ENCODE assay signal across 32 mouse cellular contexts in genomic region chr4:115831221-115831620, GRCm38 (mm10). TPM values are rescaled to one million over a fixed set of nuclear protein-coding genes. Genes with fewer than 3 reads are reported as not detected.
DNase-seq lines count a peak whose midpoint lies in the region; ATAC-seq and TF ChIP-seq lines count a peak whose summit lies in the region.
"Had no signal": no experiment of that assay in that cellular context is flagged by ENCODE, and none has a peak within 500 bp of the region (broad histone marks: within the 10 kb centered on the region; RNA-seq: fewer than 3 reads in every experiment).

No protein-coding gene starts in this region.

- no peak overlapping the region for H3K9ac ChIP-seq in heart, adult 2 months (ENCODE audit: low read depth, low read length)
- H3K9ac ChIP-seq in ES-E14 (ENCODE audit: insufficient read depth, low read depth, low read length, poor library complexity, severe bottlenecking): peak overlapping the region; percentile 17; the same call in 1 of the 2 replicates
- H3K9ac ChIP-seq: forebrain, embryonic 13.5 days; heart, embryonic 13.5 days; hindbrain, embryonic 14.5 days had no signal

- TF ChIP-seq CTCF in heart, adult 2 months (IDR thresholded peaks at IDR 0.05): no peak
- no peak for TF ChIP-seq CTCF in lung, adult 2 months (IDR thresholded peaks at IDR 0.05; ENCODE audit: insufficient read depth, low read length)

- no peaks in the 10 kb centered on the region for H3K9me3 ChIP-seq in megakaryocyte, embryonic 14.5 days
- H3K9me3 ChIP-seq in ES-E14 (ENCODE audit: control insufficient read depth, insufficient read depth, low read depth, low read length): no peaks in the 10 kb centered on the region
- H3K9me3 ChIP-seq: forebrain, embryonic 10.5 days; forebrain, embryonic 13.5 days; heart, embryonic 10.5 days; heart, embryonic 13.5 days had no signal

- H3K27me3 ChIP-seq in heart, adult 2 months (ENCODE audit: control insufficient read depth, insufficient read depth, low read length): no peaks in the 10 kb centered on the region
- H3K27me3 ChIP-seq in megakaryocyte, embryonic 14.5 days (replicated peaks): no peaks in the 10 kb centered on the region
- H3K27me3 ChIP-seq: heart, embryonic 13.5 days had no signal

- in situ Hi-C loops in ES-E14 (cut with MboI; ENCODE audit: low sequenced_read_pairs in 2 of 2, unreplicated experiment in 2 of 2): no loop called here

- WGBS in heart, adult 2 months: 92% methylated on average over 22 of the region's 22 CpGs
- 92% methylated on average over 22 of the region's 22 CpGs for WGBS in macrophage (ENCODE audit: missing documents)
- 96% methylated on average over 22 of the region's 22 CpGs for WGBS in lung, adult 2 months

- ATAC-seq in megakaryocyte, adult 5-6 weeks (ENCODE audit: poor library complexity, severe bottlenecking): no peak
- ATAC-seq: activated CD4-positive, CD25-positive, alpha-beta regulatory T cell, adult 4 months; forebrain, embryonic 13.5 days; forebrain, embryonic 16.5 days; hindbrain, postnatal 0 days; inflammation-experienced regulatory T-cells, adult 6 months had no signal

- no peak for TF ChIP-seq EP300 in heart, adult 2 months (IDR thresholded peaks at IDR 0.05; ENCODE audit: insufficient read depth, low read depth, low read length)

- no peak overlapping the region; the same call in 1 of the 2 replicates for H3K27ac ChIP-seq in heart, adult 2 months
- H3K27ac ChIP-seq in ES-E14 (ENCODE audit: insufficient read depth, low read depth, low read length, poor library complexity, severe bottlenecking) (no peak overlapping the region), macrophage (peak overlapping the region; percentile 78)
- H3K27ac ChIP-seq: forebrain, embryonic 10.5 days; forebrain, embryonic 13.5 days; heart, embryonic 10.5 days; heart, embryonic 13.5 days; hindbrain, embryonic 14.5 days; hindbrain, postnatal 0 days had no signal

- TF ChIP-seq POLR2A in heart, adult 2 months (IDR thresholded peaks at IDR 0.05; ENCODE audit: insufficient read depth, low read depth, low read length): no peak
- no peak for TF ChIP-seq POLR2A in lung, adult 2 months (IDR thresholded peaks at IDR 0.05; ENCODE audit: borderline replicate concordance, extremely low read depth, low read depth, low read length)

- no peaks in the 10 kb centered on the region for H3K79me2 ChIP-seq in heart, adult 2 months (replicated peaks; ENCODE audit: control insufficient read depth, insufficient read depth, low read length)
- peaks cover 54% of the 10 kb centered on the region for H3K79me2 ChIP-seq in macrophage (ENCODE audit: inconsistent target)

- no peak overlapping the region for H3K4me3 ChIP-seq in heart, adult 2 months
- H3K4me3 ChIP-seq in megakaryocyte, embryonic 14.5 days (replicated peaks): peak overlapping the region; percentile 92
- H3K4me3 ChIP-seq in ES-E14 (ENCODE audit: insufficient read depth in 1 of 2, low read depth in 1 of 2, low read length in 2 of 2, poor library complexity in 1 of 2, severe bottlenecking in 1 of 2): peak overlapping the region; percentile 32 to 39
- no peak overlapping the region for H3K4me3 ChIP-seq in macrophage (ENCODE audit: inconsistent target)
- no peak overlapping the region for H3K4me3 ChIP-seq in lung, adult 2 months (replicated peaks; ENCODE audit: extremely low read depth, low read depth, low read length)
- H3K4me3 ChIP-seq: forebrain, embryonic 10.5 days; forebrain, embryonic 13.5 days; gastrocnemius, adult 2 months; heart, embryonic 10.5 days; heart, embryonic 13.5 days had no signal

- intact Hi-C loops in heart, adult 2 months (cut with DNase I): loop anchor here (10.0 kb wide), 1 partner anchor 224 kb away; the partner anchor contains the start of gene Nsun4

- peaks cover 9% of the 10 kb centered on the region for H3K4me1 ChIP-seq in heart, adult 2 months (ENCODE audit: control insufficient read depth, insufficient read depth, low read length)
- peaks cover 91% of the 10 kb centered on the region for H3K4me1 ChIP-seq in megakaryocyte, embryonic 14.5 days
- H3K4me1 ChIP-seq in ES-E14 (ENCODE audit: control insufficient read depth in 2 of 2, insufficient read depth in 2 of 2, low read length in 2 of 2, poor library complexity in 1 of 2): peaks cover 5 to 13% of the 10 kb centered on the region in 2 experiments; a peak in 2 of 4 replicates
- peaks cover 17% of the 10 kb centered on the region for H3K4me1 ChIP-seq in lung, adult 2 months (ENCODE audit: control insufficient read depth, insufficient read depth, low read length)

- no peaks in the 10 kb centered on the region for H3K36me3 ChIP-seq in heart, adult 2 months (ENCODE audit: control insufficient read depth, insufficient read depth, low read length)
- H3K36me3 ChIP-seq in megakaryocyte, embryonic 14.5 days (replicated peaks; ENCODE audit: low read length): peaks cover 76% of the 10 kb centered on the region
- H3K36me3 ChIP-seq in ES-E14 (ENCODE audit: control insufficient read depth, insufficient read depth, low read length, poor library complexity, severe bottlenecking) (no peaks in the 10 kb centered on the region), macrophage (ENCODE audit: inconsistent target) (peaks cover 32% of the 10 kb centered on the region)

- peak; percentile 92 for DNase-seq in heart, adult 11 months
- DNase-seq in heart, adult 2 months: no peak
- no peak for DNase-seq in ES-E14 (ENCODE audit: low read depth, low spot score)
- no peak for DNase-seq in lung, adult 2 months
- no peak for DNase-seq in urinary bladder, adult 18-20 months (ENCODE audit: low spot score in 2 of 2)
- DNase-seq: adrenal gland, adult 8-10 months; adrenal gland, postnatal 25 days; cerebellum, adult 11 months; cerebellum, adult 8-10 months; cerebellum, postnatal 14 days; gastrocnemius, adult 2 months; gastrocnemius, postnatal 14 days; heart, postnatal 4 days had no signal

RNA-seq across cellular contexts. Expression of gene Mob3c, which starts 3.3 kb away (rescaled TPM):
- 1 to 10 TPM; 3.2 to 4.3 TPM for total RNA-seq in heart, adult 2 months (2021)
- 7.4 and 9.3 TPM in 2 replicates for polyA plus RNA-seq in heart, adult 2 months (2012; rRNA removed)
- polyA plus RNA-seq in megakaryocyte, embryonic 14.5 days (2012; ENCODE audit: insufficient read depth, low replicate concordance): 19.3 and 30.2 TPM in 2 replicates
- 6.2 and 8.3 TPM in 2 replicates for total RNA-seq in megakaryocyte, adult 5-6 weeks (2015)
- 9.6 and 10.2 TPM in 2 replicates for total RNA-seq in megakaryocyte, adult 5-6 weeks (2017)
- 4.0 and 8.3 TPM in 2 replicates for total RNA-seq in ES-E14 (2012; rRNA removed)
- total RNA-seq in macrophage (2018; cell fraction: chromatin; rRNA removed): 100 to 1,000 TPM in 22 of 26 experiments, 10 to 100 TPM in 4; 81.4 to 234 (median 122) TPM
- 10 to 100 TPM; 24.1 to 64.9 (median 31.5) TPM for total RNA-seq in macrophage (2018; cell fraction: cytosol; rRNA removed)
- 100 to 1,000 TPM in 18 of 26 experiments, 10 to 100 TPM in 8; 66.0 to 229 (median 125) TPM for total RNA-seq in macrophage (2018; cell fraction: nucleus; rRNA removed)
- polyA plus RNA-seq in macrophage (2018): 16.6 to 27.7 TPM (median 23.8 TPM) in 3 replicates
- 27.9 and 45.4 TPM in 2 replicates for polyA plus RNA-seq in lung, adult 2 months (2012; rRNA removed)

RNA-seq across cellular contexts. Expression of gene Mknk1, which starts 7.8 kb away (rescaled TPM):
- 10 to 100 TPM; 18.3 to 20.6 TPM for total RNA-seq in heart, adult 2 months (2021)
- polyA plus RNA-seq in heart, adult 2 months (2012; rRNA removed): 32.1 and 42.1 TPM in 2 replicates
- polyA plus RNA-seq in megakaryocyte, embryonic 14.5 days (2012; ENCODE audit: insufficient read depth, low replicate concordance): 293 and 361 TPM in 2 replicates
- 45.8 and 48.6 TPM in 2 replicates for total RNA-seq in megakaryocyte, adult 5-6 weeks (2015)
- total RNA-seq in megakaryocyte, adult 5-6 weeks (2017): 103 and 116 TPM in 2 replicates
- total RNA-seq in ES-E14 (2012; rRNA removed): 18.5 and 24.0 TPM in 2 replicates
- 100 to 1,000 TPM in 25 of 26 experiments, 10 to 100 TPM in 1; 80.0 to 780 (median 373) TPM for total RNA-seq in macrophage (2018; cell fraction: chromatin; rRNA removed)
- 100 to 1,000 TPM in 10 of 26 experiments, 10 to 100 TPM in 16; 52.2 to 151 (median 89.7) TPM for total RNA-seq in macrophage (2018; cell fraction: cytosol; rRNA removed)
- 100 to 1,000 TPM in 21 of 26 experiments, 10 to 100 TPM in 5; 56.6 to 406 (median 188) TPM for total RNA-seq in macrophage (2018; cell fraction: nucleus; rRNA removed)
- polyA plus RNA-seq in macrophage (2018): 62.4 to 141 TPM (median 130 TPM) in 3 replicates
- 65.9 and 73.9 TPM in 2 replicates for polyA plus RNA-seq in lung, adult 2 months (2012; rRNA removed)

RNA-seq across cellular contexts. Expression of gene Atpaf1, which starts 46.6 kb away (rescaled TPM):
- total RNA-seq in heart, adult 2 months (2021): 10 to 100 TPM; 83.1 to 98.1 TPM
- polyA plus RNA-seq in heart, adult 2 months (2012; rRNA removed): 58.4 and 80.4 TPM in 2 replicates
- 16.7 TPM in 1 of 2 replicates, not detected in the other for polyA plus RNA-seq in megakaryocyte, embryonic 14.5 days (2012; ENCODE audit: insufficient read depth, low replicate concordance)
- 14.4 and 21.8 TPM in 2 replicates for total RNA-seq in megakaryocyte, adult 5-6 weeks (2015)
- 5.8 and 7.5 TPM in 2 replicates for total RNA-seq in megakaryocyte, adult 5-6 weeks (2017)
- total RNA-seq in ES-E14 (2012; rRNA removed): 17.8 and 22.1 TPM in 2 replicates
- total RNA-seq in macrophage (2018; cell fraction: chromatin; rRNA removed): 10 to 100 TPM in 21 of 26 experiments, 1 to 10 TPM in 5; 5.3 to 33.8 (median 16.9) TPM
- total RNA-seq in macrophage (2018; cell fraction: cytosol; rRNA removed): 10 to 100 TPM in 24 of 26 experiments, 1 to 10 TPM in 2; 9.4 to 26.4 (median 15.8) TPM
- 10 to 100 TPM in 20 of 26 experiments, 1 to 10 TPM in 6; 5.8 to 30.3 (median 13.2) TPM for total RNA-seq in macrophage (2018; cell fraction: nucleus; rRNA removed)
- polyA plus RNA-seq in macrophage (2018): 16.5 to 19.3 TPM (median 19.0 TPM) in 3 replicates
- 19.6 and 32.7 TPM in 2 replicates for polyA plus RNA-seq in lung, adult 2 months (2012; rRNA removed)

RNA-seq across cellular contexts. Expression of gene Tex38, which starts 50.4 kb away (rescaled TPM):
- under 1 TPM; 0.39 to 0.94 TPM for total RNA-seq in heart, adult 2 months (2021)
- polyA plus RNA-seq in heart, adult 2 months (2012; rRNA removed): 0.47 and 1.2 TPM in 2 replicates
- polyA plus RNA-seq in megakaryocyte, embryonic 14.5 days (2012; ENCODE audit: insufficient read depth, low replicate concordance): 0.44 TPM in 1 of 2 replicates, not detected in the other
- total RNA-seq in megakaryocyte, adult 5-6 weeks (2015): not detected in 2 replicates
- not detected in 2 replicates for total RNA-seq in megakaryocyte, adult 5-6 weeks (2017)
- total RNA-seq in ES-E14 (2012; rRNA removed): 0.74 TPM in 1 of 2 replicates, not detected in the other
- not detected for total RNA-seq in macrophage (2018; cell fraction: chromatin; rRNA removed)
- under 1 TPM in 1 of 26 experiments, not detected in 25; 0.19 TPM for total RNA-seq in macrophage (2018; cell fraction: cytosol; rRNA removed)
- under 1 TPM in 1 of 26 experiments, not detected in 25; 0.96 TPM for total RNA-seq in macrophage (2018; cell fraction: nucleus; rRNA removed)
- polyA plus RNA-seq in macrophage (2018): not detected in 3 replicates
- 0.31 and 0.37 TPM in 2 replicates for polyA plus RNA-seq in lung, adult 2 months (2012; rRNA removed)
- total RNA-seq: hindbrain, postnatal 0 days had no signal
- polyA plus RNA-seq: embryonic facial prominence, embryonic 11.5 days; embryonic facial prominence, embryonic 14.5 days; forebrain, embryonic 13.5 days; heart, embryonic 16.5 days had no signal

RNA-seq across cellular contexts. Expression of gene Kncn, which starts 53.0 kb away (rescaled TPM):
- not detected for total RNA-seq in heart, adult 2 months (2021)
- 0.18 TPM in 1 of 2 replicates, not detected in the other for polyA plus RNA-seq in heart, adult 2 months (2012; rRNA removed)
- 0.29 TPM in 1 of 2 replicates, not detected in the other for polyA plus RNA-seq in megakaryocyte, embryonic 14.5 days (2012; ENCODE audit: insufficient read depth, low replicate concordance)
- not detected in 2 replicates for total RNA-seq in megakaryocyte, adult 5-6 weeks (2015)
- not detected in 2 replicates for total RNA-seq in megakaryocyte, adult 5-6 weeks (2017)
- not detected in 2 replicates for total RNA-seq in ES-E14 (2012; rRNA removed)
- total RNA-seq in macrophage (2018; cell fraction: chromatin; rRNA removed): 1 to 10 TPM in 2 of 26 experiments, under 1 TPM in 2, not detected in 22; 0.77 to 1.6 (median 0.97) TPM
- total RNA-seq in macrophage (2018; cell fraction: cytosol; rRNA removed): not detected
- 1 to 10 TPM in 3 of 26 experiments, under 1 TPM in 5, not detected in 18; 0.29 to 1.4 (median 0.75) TPM for total RNA-seq in macrophage (2018; cell fraction: nucleus; rRNA removed)
- polyA plus RNA-seq in macrophage (2018): not detected in 3 replicates
- not detected in 2 replicates for polyA plus RNA-seq in lung, adult 2 months (2012; rRNA removed)
- total RNA-seq: adrenal gland, adult 8-10 months; adrenal gland, postnatal 25 days; gastrocnemius, adult 2 months; gastrocnemius, postnatal 14 days; gastrocnemius, postnatal 4 days; heart, adult 18-20 months; heart, postnatal 14 days; heart, postnatal 4 days; hindbrain, postnatal 0 days had no signal
- polyA plus RNA-seq: activated CD4-positive, CD25-positive, alpha-beta regulatory T cell, adult 4 months; embryonic facial prominence, embryonic 11.5 days; forebrain, embryonic 10.5 days; forebrain, embryonic 13.5 days; heart, embryonic 10.5 days; heart, embryonic 13.5 days; heart, embryonic 16.5 days; hindbrain, embryonic 11.5 days; inflammation-experienced regulatory T-cells, adult 6 months had no signal

Comparison
In these comparisons a context has a peak if more than half of its experiments do, and no peak if none do; other contexts are left out.
1. H3K4me3 ChIP-seq: peak in megakaryocyte, embryonic 14.5 days (single experiment) and ES-E14 (2 of 2); none in heart, adult 2 months (single experiment), macrophage (single experiment) and lung, adult 2 months (single experiment).